ENCODE assay signal across 8 mouse cellular contexts in the genomic region with DNA sequence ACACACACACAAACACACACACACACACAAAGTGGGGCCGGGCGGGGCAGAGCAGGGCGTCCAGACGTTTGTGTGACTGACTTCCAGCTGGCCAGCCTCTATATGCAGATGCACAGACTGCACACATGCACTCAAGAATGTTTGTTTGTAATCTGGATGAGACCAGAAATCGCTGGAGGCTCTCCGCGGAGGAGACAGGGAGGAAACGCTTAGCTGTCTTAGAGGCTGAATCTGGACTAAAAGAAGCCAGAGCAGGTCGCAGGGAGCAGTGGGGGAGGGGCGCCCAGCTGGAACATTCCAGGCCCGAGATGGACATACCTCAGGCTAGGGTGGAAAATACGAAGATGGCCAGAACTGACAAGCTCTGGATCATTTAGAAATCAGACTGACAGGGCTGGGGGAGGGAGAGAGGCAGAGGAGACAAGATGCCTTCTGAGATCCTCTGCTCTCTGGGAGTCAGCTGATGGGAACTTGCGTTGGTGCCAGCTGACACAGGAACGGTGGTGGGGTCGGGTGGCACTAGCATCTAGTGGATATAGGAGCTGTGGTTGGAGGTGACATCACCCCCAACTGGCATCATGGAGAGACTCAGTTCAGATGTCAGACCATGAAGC. TPM values are rescaled to one million over a fixed set of nuclear protein-coding genes. Genes with fewer than 3 reads are reported as not detected.
DNase-seq lines count a peak whose midpoint lies in the region; ATAC-seq lines count a peak whose summit lies in the region.

No protein-coding gene starts in this region.

- H3K4me1 ChIP-seq in neural tube, embryonic 13.5 days (replicated peaks): peaks cover 14% of the 10 kb centered on the region

- intact Hi-C loops in heart, postnatal 10 days (cut with DNase I): no loop called here

- H3K27ac ChIP-seq in neural tube, embryonic 13.5 days (replicated peaks): no peak overlapping the region

- WGBS in neural tube, embryonic 13.5 days: 33% methylated on average over 15 of the region's 15 CpGs

- H3K9me3 ChIP-seq in neural tube, embryonic 13.5 days: no peaks in the 10 kb centered on the region

- no peak overlapping the region for H3K4me3 ChIP-seq in neural tube, embryonic 13.5 days

- DNase-seq in neural tube, embryonic 10.5 days (ENCODE audit: extremely low spot score, low spot score): no peak
- DNase-seq in cerebellum, postnatal 25 days: peak; percentile 45 to 57
- peak; percentile 50 to 62 for DNase-seq in heart, postnatal 10 days
- DNase-seq in lung, postnatal 10 days: peak; percentile 82
- no peak for DNase-seq in adrenal gland, postnatal 25 days
- DNase-seq in adipocyte (ENCODE audit: low spot score): no peak
- DNase-seq in urinary bladder, adult 18-20 months (ENCODE audit: low spot score in 2 of 2): no peak

- no peaks in the 10 kb centered on the region for H3K36me3 ChIP-seq in neural tube, embryonic 13.5 days

- no peak overlapping the region for H3K4me2 ChIP-seq in neural tube, embryonic 13.5 days

- ATAC-seq in neural tube, embryonic 13.5 days (ENCODE audit: low read depth): peak; percentile 19; the same call in 1 of the 2 replicates

- no peaks in the 10 kb centered on the region for H3K27me3 ChIP-seq in neural tube, embryonic 13.5 days

- H3K9ac ChIP-seq in neural tube, embryonic 13.5 days: no peak overlapping the region

RNA-seq across cellular contexts. Expression of a gene that starts 7.6 kb away (rescaled TPM):
- 69.0 and 73.2 TPM in 2 replicates for polyA plus RNA-seq in neural tube, embryonic 13.5 days (2015; fragmentation: Nextera tagmentation; extraction: Ambion mirVana)
- 10 to 100 TPM; 48.7 to 55.5 TPM for total RNA-seq in heart, postnatal 10 days (2021)
- 57.4 and 73.1 TPM in 2 replicates for total RNA-seq in adrenal gland, postnatal 25 days (2021)

Comparison
In these comparisons a context has a peak if more than half of its experiments do, and no peak if none do; other contexts are left out.
1. DNase-seq: peak in cerebellum, postnatal 25 days (2 of 2), heart, postnatal 10 days (2 of 2) and lung, postnatal 10 days (single experiment); none in neural tube, embryonic 10.5 days (single experiment), adrenal gland, postnatal 25 days (single experiment), adipocyte (single experiment) and urinary bladder, adult 18-20 months (0 of 2).